11 mouse cellular contexts compared by ENCODE assay signal in genomic region chr15:103134277-103135086, GRCm38 (mm10). TPM values are rescaled to one million over a fixed set of nuclear protein-coding genes. Genes with fewer than 3 reads are reported as not detected.
A peak's percentile ranks its signal among the peaks of the same experiment; 100 is the strongest.
DNase-seq lines count a peak whose midpoint lies in the region; ATAC-seq and TF ChIP-seq lines count a peak whose summit lies in the region.
"Had no signal": no experiment of that assay in that cellular context is flagged by ENCODE, and none has a peak within 500 bp of the region (broad histone marks: within the 10 kb centered on the region; RNA-seq: fewer than 3 reads in every experiment).

No protein-coding gene starts in this region.

- H3K27ac ChIP-seq in intestine, embryonic 14.5 days (ENCODE audit: low read depth) = no peak overlapping the region
- no peak overlapping the region for H3K27ac ChIP-seq in intestine, postnatal 0 days (ENCODE audit: low read depth, low read length)
- H3K27ac ChIP-seq in hindbrain, embryonic 15.5 days (replicated peaks) = peak overlapping the region; percentile 87
- H3K27ac ChIP-seq in midbrain, embryonic 14.5 days (replicated peaks; ENCODE audit: low read depth, low read length) = peak overlapping the region; percentile 74

- no peak overlapping the region for H3K4me3 ChIP-seq in intestine, embryonic 14.5 days (ENCODE audit: low read depth, low read length)
- no peak overlapping the region for H3K4me3 ChIP-seq in intestine, postnatal 0 days (ENCODE audit: low read depth, low read length)
- H3K4me3 ChIP-seq in hindbrain, embryonic 15.5 days = no peak overlapping the region
- H3K4me3 ChIP-seq in midbrain, embryonic 14.5 days (replicated peaks; ENCODE audit: low read depth, low read length) = no peak overlapping the region

- WGBS in intestine, embryonic 14.5 days = 38% methylated on average over 5 of the region's 5 CpGs
- WGBS in intestine, postnatal 0 days = 44% methylated on average over 5 of the region's 5 CpGs
- 27% methylated on average over 5 of the region's 5 CpGs for WGBS in hindbrain, embryonic 15.5 days
- 30% methylated on average over 5 of the region's 5 CpGs for WGBS in midbrain, embryonic 14.5 days

- DNase-seq in intestine, embryonic 14.5 days (ENCODE audit: low spot score) = no peak
- DNase-seq in ZHBTc4 (ENCODE audit: low read depth, low spot score) (peak; percentile 78), liver (no peak)
- DNase-seq in midbrain, embryonic 14.5 days = peak; percentile 46
- no peak for DNase-seq in cerebellum, adult 8-10 months
- no peak for DNase-seq in ovary, postnatal 14 days (ENCODE audit: low spot score)
- DNase-seq: cerebellum, adult 11-12 months; gastrocnemius, postnatal 14 days had no signal

- peaks cover 27% of the 10 kb centered on the region for H3K27me3 ChIP-seq in intestine, embryonic 14.5 days (replicated peaks; ENCODE audit: control insufficient read depth, insufficient read depth, low read length)
- peaks cover 32% of the 10 kb centered on the region for H3K27me3 ChIP-seq in intestine, postnatal 0 days (replicated peaks; ENCODE audit: control insufficient read depth, insufficient read depth, low read length)
- H3K27me3 ChIP-seq in hindbrain, embryonic 15.5 days = peaks cover 8% of the 10 kb centered on the region
- H3K27me3 ChIP-seq in midbrain, embryonic 14.5 days (ENCODE audit: control insufficient read depth, insufficient read depth, low read length) = 0 out of 2 replicates have a peak, but pooled peaks cover 5% of the 10 kb centered on the region
- H3K27me3 ChIP-seq: Patski had no signal

- no peak overlapping the region for H3K4me2 ChIP-seq in intestine, embryonic 14.5 days (ENCODE audit: low read length)
- no peak overlapping the region for H3K4me2 ChIP-seq in intestine, postnatal 0 days (replicated peaks; ENCODE audit: low read depth)
- 0 out of 2 replicates have a peak overlapping the region, but pooled peaks have one; percentile 4 for H3K4me2 ChIP-seq in hindbrain, embryonic 15.5 days
- H3K4me2 ChIP-seq in midbrain, embryonic 14.5 days (ENCODE audit: low read length) = no peak overlapping the region; the same call in 1 of the 2 replicates

- no peak overlapping the region for H3K9ac ChIP-seq in intestine, embryonic 14.5 days (ENCODE audit: low read length)
- no peak overlapping the region for H3K9ac ChIP-seq in intestine, postnatal 0 days (ENCODE audit: low read depth, low read length)
- H3K9ac ChIP-seq in hindbrain, embryonic 15.5 days = no peak overlapping the region
- no peak overlapping the region for H3K9ac ChIP-seq in midbrain, embryonic 14.5 days (replicated peaks; ENCODE audit: low read length)

- ATAC-seq in intestine, embryonic 14.5 days (replicated peaks; ENCODE audit: low FRiP score, low TSS enrichment, low read depth) = 0 out of 2 replicates have a peak, but pooled peaks have one; percentile 20
- no peak for ATAC-seq in intestine, postnatal 0 days
- peak; percentile 35 for ATAC-seq in hindbrain, embryonic 15.5 days (ENCODE audit: low FRiP score, low read depth)
- ATAC-seq in midbrain, embryonic 14.5 days (ENCODE audit: low FRiP score, low TSS enrichment) = peak; percentile 25; the same call in 1 of the 2 replicates
- ATAC-seq: Patski had no signal

- H3K4me1 ChIP-seq in intestine, embryonic 14.5 days (replicated peaks; ENCODE audit: control insufficient read depth, insufficient read depth, low read length) = peaks cover 16% of the 10 kb centered on the region
- H3K4me1 ChIP-seq in intestine, postnatal 0 days (replicated peaks; ENCODE audit: control insufficient read depth, insufficient read depth, low read length) = no peaks in the 10 kb centered on the region
- peaks cover 43% of the 10 kb centered on the region for H3K4me1 ChIP-seq in hindbrain, embryonic 15.5 days (replicated peaks)
- peaks cover 26% of the 10 kb centered on the region for H3K4me1 ChIP-seq in midbrain, embryonic 14.5 days (ENCODE audit: control insufficient read depth, insufficient read depth, low read length)

- no peaks in the 10 kb centered on the region for H3K36me3 ChIP-seq in intestine, embryonic 14.5 days (ENCODE audit: control insufficient read depth, insufficient read depth, low read length)
- H3K36me3 ChIP-seq in intestine, postnatal 0 days (ENCODE audit: control insufficient read depth, insufficient read depth) = no peaks in the 10 kb centered on the region
- no peaks in the 10 kb centered on the region for H3K36me3 ChIP-seq in hindbrain, embryonic 15.5 days
- H3K36me3 ChIP-seq in midbrain, embryonic 14.5 days (ENCODE audit: control insufficient read depth, insufficient read depth, low read length) = no peaks in the 10 kb centered on the region

- no peaks in the 10 kb centered on the region for H3K9me3 ChIP-seq in intestine, embryonic 14.5 days (ENCODE audit: control insufficient read depth, low read length)
- 0 out of 2 replicates have a peak, but pooled peaks cover 3% of the 10 kb centered on the region for H3K9me3 ChIP-seq in intestine, postnatal 0 days (ENCODE audit: control insufficient read depth)
- no peaks in the 10 kb centered on the region for H3K9me3 ChIP-seq in hindbrain, embryonic 15.5 days
- no peaks in the 10 kb centered on the region for H3K9me3 ChIP-seq in midbrain, embryonic 14.5 days (ENCODE audit: control insufficient read depth, low read length)

- no peak for TF ChIP-seq CTCF in intestine, postnatal 0 days (IDR thresholded peaks at IDR 0.05; ENCODE audit: low read depth)

RNA-seq across cellular contexts. Expression of gene Smug1, which starts 32.4 kb away (rescaled TPM):
- 21.8 and 23.5 TPM in 2 replicates for polyA plus RNA-seq in intestine, embryonic 14.5 days (2014; fragmentation: Nextera tagmentation; extraction: Ambion mirVana)
- polyA plus RNA-seq in intestine, postnatal 0 days (2015; fragmentation: Nextera tagmentation; extraction: Ambion mirVana) = 8.6 and 9.2 TPM in 2 replicates
- 26.9 and 31.1 TPM in 2 replicates for polyA plus RNA-seq in hindbrain, embryonic 15.5 days (2015; fragmentation: Nextera tagmentation; extraction: Ambion mirVana)
- 22.7 and 25.0 TPM in 2 replicates for polyA plus RNA-seq in midbrain, embryonic 14.5 days (2014; fragmentation: Nextera tagmentation; extraction: Ambion mirVana)

Comparison
In these comparisons a context has a peak if more than half of its experiments do, and no peak if none do; other contexts are left out.
1. DNase-seq: peak in ZHBTc4 (single experiment) and midbrain, embryonic 14.5 days (single experiment); none in intestine, embryonic 14.5 days (single experiment), cerebellum, adult 8-10 months (single experiment), ovary, postnatal 14 days (single experiment) and liver (single experiment).
2. H3K27ac ChIP-seq: peak in hindbrain, embryonic 15.5 days (single experiment) and midbrain, embryonic 14.5 days (single experiment); none in intestine, embryonic 14.5 days (single experiment) and intestine, postnatal 0 days (single experiment).